Mouse (Mus musculus) lung, adult 2 months (tissue): Measurements from ENCODE around the gene Zfp691.

Experiments used
- CTCF ChIP-seq: fragments of 200-500 bp; IDR thresholded peaks from 2 replicates; pipeline ENCODE4 v1.5.1; 2011; ENCODE audit warnings: mild to moderate bottlenecking, low read length, control low read depth; ENCODE audit not compliant: insufficient read depth
- POLR2A ChIP-seq: fragments of 200-500 bp; IDR thresholded peaks from 2 replicates; pipeline ENCODE4 v1.6.1; 2011; ENCODE audit warnings: low read depth, mild to moderate bottlenecking, control low read depth, low read length, borderline replicate concordance; ENCODE audit errors: extremely low read depth

DNA sequence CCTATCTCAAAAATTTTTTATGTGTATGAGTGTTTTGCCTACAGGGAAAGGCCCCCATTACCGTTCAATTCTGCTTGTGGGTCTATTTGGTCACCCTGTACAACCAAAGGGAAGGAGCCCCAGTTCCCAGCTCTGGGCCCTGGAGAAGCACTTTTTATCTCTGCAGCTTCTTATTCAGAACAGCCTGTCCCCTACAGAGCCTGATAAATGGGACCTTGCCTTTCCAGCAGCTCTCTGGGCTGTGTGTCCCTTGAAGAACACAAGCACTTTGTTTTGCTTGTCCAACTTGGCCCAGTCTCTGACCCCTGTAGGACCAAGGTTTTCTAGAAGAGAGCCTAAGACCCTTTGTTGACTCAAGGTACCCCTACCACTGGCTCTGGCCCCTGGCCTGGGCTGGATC lies 44.9 kb downstream of the Zfp691 start:
- TF ChIP-seq POLR2A (no peak), CTCF (no peak)
